Mouse (Mus musculus) brown adipose tissue, adult 24 weeks (tissue): ENCODE results near the gene Trim41. TPM values are rescaled to one million over a fixed set of nuclear protein-coding genes. Genes with fewer than 3 reads are reported as not detected.

Experiments
- H3K27ac ChIP-seq: fragments of 200-500 bp; replicated peaks from 2 replicates; pipeline ENCODE4 v1.5.1; 2012; ENCODE audit warnings: low read depth, mild to moderate bottlenecking, low read length
- H3K4me1 ChIP-seq: fragments of 200-500 bp; 2 replicates; pipeline ENCODE4 v1.6.1; 2012; ENCODE audit warnings: low read length, mixed read lengths; ENCODE audit not compliant: control insufficient read depth, insufficient read depth, insufficient read length
- H3K4me3 ChIP-seq: fragments of 200-500 bp; 2 replicates; pipeline ENCODE4 v1.5.1; 2012; ENCODE audit warnings: low read depth, mild to moderate bottlenecking, low read length, moderate library complexity; ENCODE audit not compliant: insufficient read depth
- polyA plus RNA-seq: library from polyadenylated mRNA; stranded (reverse); fragments of >200 nt; gene quantifications from 2 replicates; pipeline ENCODE4 v1.2.4, GENCODE M21; 2012; ENCODE audit not compliant: missing spikeins, insufficient read depth, insufficient read length

The Trim41 gene
- polyA plus RNA-seq, 1 experiment = 15.5 TPM

DNA sequence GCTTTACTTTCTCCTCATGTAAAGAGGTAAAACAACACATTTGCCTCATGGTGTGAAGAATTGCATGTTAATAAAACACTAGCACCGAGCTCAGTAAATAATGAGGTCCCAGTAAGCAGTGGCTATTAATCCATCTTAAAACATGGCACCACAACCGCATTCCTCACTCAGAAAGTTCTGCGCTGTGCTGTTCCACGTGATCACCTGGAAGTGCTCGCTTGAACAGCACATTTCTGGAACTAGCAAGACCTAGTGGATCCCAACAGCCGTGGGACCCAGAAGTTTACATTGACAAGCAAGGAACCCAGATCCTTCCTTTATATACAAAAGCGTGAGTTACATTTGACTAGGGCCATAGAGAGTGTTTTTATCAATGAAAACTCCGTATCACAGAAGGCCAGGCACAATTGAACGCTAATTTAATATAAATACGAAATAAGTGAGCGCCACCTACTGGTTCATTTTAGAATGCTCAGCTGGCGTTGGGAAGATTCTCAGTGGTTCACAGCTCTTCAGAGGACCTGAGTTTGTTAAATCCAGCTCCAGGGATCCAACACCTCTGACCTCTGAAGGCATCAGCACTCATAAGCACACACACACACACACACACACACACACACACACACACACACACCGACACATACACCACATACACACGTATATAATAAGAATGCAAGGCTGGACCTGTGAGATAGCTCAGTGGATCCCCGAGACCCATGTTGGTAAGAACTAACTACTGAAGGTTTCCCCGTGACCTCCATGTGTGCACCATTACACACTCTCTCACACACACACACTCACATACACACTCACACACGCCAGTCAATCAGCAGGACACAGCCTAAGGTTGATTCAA is 42.5 kb downstream of the Trim41 start:
- no peak overlapping the region for H3K4me3 ChIP-seq
- H3K27ac ChIP-seq = no peak overlapping the region
- H3K4me1 ChIP-seq = no peaks in the 10 kb centered on the region

DNA sequence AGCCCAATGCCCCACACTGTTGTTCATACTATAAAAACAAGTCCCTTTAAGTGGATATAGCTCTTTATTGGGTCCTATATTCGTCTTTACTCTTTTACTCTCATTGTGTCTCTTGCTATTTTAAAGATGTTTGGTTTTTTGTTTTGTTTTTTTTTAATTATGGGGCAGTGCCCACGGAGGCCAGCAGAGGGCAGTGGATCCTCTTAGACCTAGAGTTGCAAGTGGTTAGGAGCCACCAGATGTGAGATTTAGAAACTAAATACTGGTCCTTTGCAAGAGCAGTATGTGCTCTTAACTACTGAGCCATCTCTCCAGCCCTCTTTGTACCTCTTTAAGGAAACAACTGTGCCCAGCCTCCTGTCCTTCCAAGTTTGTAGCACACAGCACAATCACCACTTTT is 45.5 kb downstream of the Trim41 start:
- Histone ChIP-seq H3K4me1 (no peaks in the 10 kb centered on the region), H3K4me3 (no peak overlapping the region), H3K27ac (no peak overlapping the region)

DNA sequence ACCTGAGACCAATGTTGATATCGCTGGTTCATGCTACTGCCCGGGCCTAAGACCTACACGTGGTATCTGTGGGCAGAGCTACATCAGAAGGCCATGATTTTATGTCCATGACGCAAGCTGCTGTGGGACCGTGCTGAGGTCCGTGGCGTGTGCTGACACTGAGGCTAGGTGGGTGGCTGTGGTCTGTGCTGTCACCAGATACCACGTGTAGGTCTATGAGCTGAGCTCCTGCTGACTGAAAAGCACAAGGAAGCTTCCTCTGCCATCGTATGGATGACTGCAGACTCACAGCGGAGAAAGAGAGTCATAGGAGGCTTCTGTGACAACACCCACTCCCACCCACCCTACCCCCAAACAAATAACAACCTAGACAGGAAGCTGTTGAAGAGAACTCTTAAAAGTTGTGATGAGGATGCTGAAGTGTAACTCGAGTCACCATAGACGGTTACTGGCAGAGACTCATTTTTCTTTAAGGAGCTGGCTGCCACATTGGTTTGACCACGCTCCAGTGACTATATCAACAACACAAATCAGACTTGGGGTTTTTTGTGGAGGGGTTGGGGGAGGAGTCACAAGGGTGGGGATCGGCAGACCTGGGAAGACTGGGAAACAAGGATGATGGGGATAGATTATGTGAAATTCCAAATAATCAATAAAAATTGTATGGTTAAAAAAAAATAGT is 49.8 kb downstream of the Trim41 start:
- no peak overlapping the region for H3K4me3 ChIP-seq
- H3K4me1 ChIP-seq = no peaks in the 10 kb centered on the region
- H3K27ac ChIP-seq = no peak overlapping the region

DNA sequence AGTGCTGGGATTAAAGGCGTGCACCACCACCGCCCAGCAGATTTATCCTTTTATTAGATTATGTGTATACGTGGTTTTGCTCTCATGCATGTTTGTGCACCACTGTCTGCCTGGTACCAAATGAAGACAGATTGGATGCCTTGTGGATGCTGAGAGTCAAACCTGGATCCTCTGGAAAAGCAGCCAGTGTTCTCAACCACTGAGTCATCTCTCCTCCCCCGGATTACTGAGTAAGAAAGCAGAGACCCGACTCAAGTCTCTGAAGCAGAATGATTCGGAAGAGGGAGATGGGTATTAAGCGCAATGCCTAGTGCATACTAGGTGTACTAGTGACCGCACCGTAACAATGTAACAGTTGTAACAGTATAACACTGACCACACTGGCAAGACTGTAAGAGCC is 53.0 kb downstream of the Trim41 start:
- Histone ChIP-seq H3K4me3 (no peak overlapping the region), H3K27ac (no peak overlapping the region), H3K4me1 (no peaks in the 10 kb centered on the region)

DNA sequence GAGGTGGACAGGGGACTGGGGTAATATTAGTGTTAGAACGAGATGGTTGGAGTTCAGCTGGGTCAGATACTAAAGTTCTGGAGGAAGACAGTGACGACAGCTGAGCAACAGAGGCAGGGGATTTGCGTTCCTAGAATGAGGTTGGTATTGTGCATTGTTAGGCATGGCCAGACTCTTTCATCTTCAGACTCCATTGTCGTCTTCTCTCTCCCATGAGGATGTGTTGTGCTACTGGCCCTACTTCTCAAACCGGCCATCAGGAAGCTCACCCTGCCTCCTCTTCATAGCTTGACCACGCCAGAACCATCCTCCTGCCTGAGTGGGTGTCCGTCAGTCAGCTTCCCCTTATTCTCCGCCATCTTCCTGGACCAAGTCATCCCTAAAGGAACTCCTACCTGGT is 58.1 kb downstream of the Trim41 start:
- H3K4me3 ChIP-seq = no peak overlapping the region
- no peak overlapping the region for H3K27ac ChIP-seq
- H3K4me1 ChIP-seq = no peaks in the 10 kb centered on the region

Other genes starting within 250 kb of the Trim41 start
- gene Rack1, start 17.0 kb downstream of the Trim41 start, polyA plus RNA-seq = 405 and 526 TPM in 2 replicates
- 1.4 and 1.5 TPM in 2 replicates for gene Trim7, start 8.8 kb upstream of the Trim41 start, polyA plus RNA-seq
- gene Gm12184, start 9.3 kb upstream of the Trim41 start, polyA plus RNA-seq = 14.6 and 26.0 TPM in 2 replicates
- 9.2 and 11.6 TPM in 2 replicates for gene Irgm1, start 54.3 kb upstream of the Trim41 start, polyA plus RNA-seq
- gene Gm5431, start 84.9 kb upstream of the Trim41 start, polyA plus RNA-seq = not detected in 2 replicates
- 4.5 and 23.2 TPM in 2 replicates for gene Psme2b, start 128.8 kb upstream of the Trim41 start, polyA plus RNA-seq
- gene Olfr56, start 161.5 kb upstream of the Trim41 start, polyA plus RNA-seq = not detected in 2 replicates
- gene 9930111J21Rik1, start 162.0 kb upstream of the Trim41 start, polyA plus RNA-seq = 1.2 TPM in 1 of 2 replicates, not detected in the other
- gene Gm12185, start 174.9 kb upstream of the Trim41 start, polyA plus RNA-seq = not detected in 2 replicates
- gene Tgtp1, start 176.8 kb upstream of the Trim41 start, polyA plus RNA-seq = 7.6 and 16.9 TPM in 2 replicates
- gene 9930111J21Rik2, start 233.9 kb upstream of the Trim41 start, polyA plus RNA-seq = 1.8 and 4.0 TPM in 2 replicates
- gene Tgtp2, start 246.9 kb upstream of the Trim41 start, polyA plus RNA-seq = 19.9 and 29.5 TPM in 2 replicates